Mouse (Mus musculus): Measurements from ENCODE around the gene Pip4k2b. TPM values are rescaled to one million over a fixed set of nuclear protein-coding genes. Genes with fewer than 3 reads are reported as not detected.

Pip4k2b gene
- polyA plus RNA-seq, 1 experiment from 2014 or later: 4.7 TPM

DNA sequence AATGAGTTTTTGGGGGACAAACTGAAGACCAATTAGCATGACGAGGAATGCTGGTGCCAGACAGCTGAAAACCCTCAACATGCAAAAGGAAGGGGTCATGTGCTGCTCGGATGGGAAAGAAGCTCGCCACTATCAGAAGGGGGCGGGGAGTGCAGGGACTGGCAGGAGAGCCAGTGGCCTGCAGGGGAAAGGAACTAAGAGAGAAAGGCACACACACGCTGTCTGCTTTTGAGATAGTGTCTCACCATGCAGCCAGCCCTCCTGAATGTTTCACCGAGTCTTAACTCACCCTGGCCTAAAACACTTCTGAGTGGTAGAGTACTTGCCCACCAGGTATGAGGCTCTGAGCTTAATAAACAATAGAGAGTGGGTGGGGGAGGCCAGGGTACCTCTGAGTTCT lies 14.4 kb upstream of the Pip4k2b start:
- H3K4me3 ChIP-seq (replicated peaks; ENCODE audit: low read length): no peak overlapping the region
- no peaks in the 10 kb centered on the region for H3K9me3 ChIP-seq (ENCODE audit: control insufficient read depth, low read length)
- 88% methylated on average over 6 of the region's 6 CpGs for WGBS
- H3K27ac ChIP-seq (ENCODE audit: low read length): no peak overlapping the region
- no peak for ATAC-seq
- no peaks in the 10 kb centered on the region for H3K4me1 ChIP-seq (replicated peaks; ENCODE audit: control insufficient read depth, insufficient read depth, low read length)
- H3K36me3 ChIP-seq (ENCODE audit: control insufficient read depth, insufficient read depth): peaks cover 23% of the 10 kb centered on the region; the same call in 1 of the 2 replicates
- H3K27me3 ChIP-seq (replicated peaks; ENCODE audit: control insufficient read depth, insufficient read depth, low read length): no peaks in the 10 kb centered on the region
- no peak overlapping the region for H3K4me2 ChIP-seq (ENCODE audit: low read length)
- H3K9ac ChIP-seq (replicated peaks; ENCODE audit: low read depth, low read length): no peak overlapping the region

DNA sequence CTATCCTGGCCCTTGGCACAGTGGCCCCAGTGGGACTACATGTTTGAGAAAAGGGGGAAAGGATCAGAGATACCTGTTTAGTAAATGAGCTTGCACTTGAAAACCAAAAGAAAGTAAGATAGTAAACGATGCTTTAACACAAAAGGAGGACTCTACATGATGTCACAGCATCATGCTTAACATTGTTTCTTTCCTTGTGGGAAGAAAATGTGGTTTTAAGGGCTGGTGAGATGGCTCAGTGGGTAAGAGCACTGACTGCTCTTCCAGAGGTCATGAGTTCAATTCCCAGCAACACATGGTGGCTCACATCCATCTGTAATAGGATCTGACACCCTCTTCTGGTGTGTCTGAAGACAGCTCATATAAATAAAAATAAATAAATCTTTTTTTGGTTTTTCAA lies 13.6 kb upstream of the Pip4k2b start:
- Histone ChIP-seq H3K9me3 (ENCODE audit: control insufficient read depth, low read length) (no peaks in the 10 kb centered on the region), H3K27me3 (replicated peaks; ENCODE audit: control insufficient read depth, insufficient read depth, low read length) (no peaks in the 10 kb centered on the region), H3K27ac (ENCODE audit: low read length) (no peak overlapping the region), H3K4me1 (replicated peaks; ENCODE audit: control insufficient read depth, insufficient read depth, low read length) (no peaks in the 10 kb centered on the region), H3K4me3 (replicated peaks; ENCODE audit: low read length) (no peak overlapping the region), H3K36me3 (ENCODE audit: control insufficient read depth, insufficient read depth) (peaks cover 28% of the 10 kb centered on the region), H3K9ac (replicated peaks; ENCODE audit: low read depth, low read length) (no peak overlapping the region), H3K4me2 (ENCODE audit: low read length) (no peak overlapping the region)
- no peak for ATAC-seq
- 90% methylated on average over 1 of the region's 1 CpGs for WGBS

DNA sequence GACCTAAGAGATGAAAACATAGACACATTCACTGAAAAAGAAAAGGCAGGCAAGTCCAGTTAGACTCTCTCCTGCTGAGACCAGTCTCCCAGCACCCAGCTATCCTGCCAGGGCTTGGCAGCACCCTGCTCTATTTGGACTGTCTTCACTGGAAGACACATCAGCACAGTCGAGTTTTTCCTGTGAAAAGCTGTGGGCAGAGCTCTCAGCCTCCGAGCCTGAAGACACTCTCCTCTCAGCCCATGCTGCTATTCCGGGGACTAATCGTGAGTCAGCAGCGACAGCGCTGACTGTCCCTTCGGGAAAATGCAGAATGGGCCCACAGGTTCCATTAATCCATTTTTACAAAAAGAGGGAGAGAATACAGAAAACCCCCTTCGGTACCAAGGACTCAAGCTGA lies 8.8 kb upstream of the Pip4k2b start:
- H3K9ac ChIP-seq (replicated peaks; ENCODE audit: low read depth, low read length): no peak overlapping the region
- WGBS: 90% methylated on average over 8 of the region's 8 CpGs
- no peak for ATAC-seq
- no peaks in the 10 kb centered on the region for H3K27me3 ChIP-seq (replicated peaks; ENCODE audit: control insufficient read depth, insufficient read depth, low read length)
- H3K27ac ChIP-seq (ENCODE audit: low read length): no peak overlapping the region
- H3K4me2 ChIP-seq (ENCODE audit: low read length): no peak overlapping the region
- peaks cover 43% of the 10 kb centered on the region for H3K36me3 ChIP-seq (ENCODE audit: control insufficient read depth, insufficient read depth)
- H3K9me3 ChIP-seq (ENCODE audit: control insufficient read depth, low read length): no peaks in the 10 kb centered on the region
- no peaks in the 10 kb centered on the region for H3K4me1 ChIP-seq (replicated peaks; ENCODE audit: control insufficient read depth, insufficient read depth, low read length)
- no peak overlapping the region for H3K4me3 ChIP-seq (replicated peaks; ENCODE audit: low read length)

DNA sequence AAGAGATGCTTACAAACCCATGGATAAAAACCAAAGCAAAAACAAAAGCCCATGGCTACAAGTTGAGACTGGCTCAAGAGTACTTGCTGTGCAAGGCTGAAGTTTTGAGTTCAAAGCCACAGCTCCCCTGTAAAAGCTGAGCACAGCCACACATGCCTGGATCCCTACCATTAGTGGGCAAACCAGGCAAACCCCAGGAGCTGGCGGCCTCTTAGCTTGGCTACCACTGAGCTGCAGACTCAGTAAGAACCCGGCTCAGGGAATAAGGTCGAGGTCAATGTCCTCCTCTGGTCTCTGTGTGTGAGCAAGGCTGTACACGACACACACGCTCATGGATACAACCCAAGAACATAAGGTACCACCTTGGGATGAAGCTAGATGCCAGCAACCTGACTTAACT lies 4.0 kb upstream of the Pip4k2b start:
- no peaks in the 10 kb centered on the region for H3K9me3 ChIP-seq (ENCODE audit: control insufficient read depth, low read length)
- 91% methylated on average over 5 of the region's 5 CpGs for WGBS
- no peak overlapping the region for H3K9ac ChIP-seq (replicated peaks; ENCODE audit: low read depth, low read length)
- ATAC-seq: no peak
- H3K27ac ChIP-seq (ENCODE audit: low read length): no peak overlapping the region
- peaks cover 2% of the 10 kb centered on the region for H3K4me1 ChIP-seq (replicated peaks; ENCODE audit: control insufficient read depth, insufficient read depth, low read length)
- H3K4me2 ChIP-seq (ENCODE audit: low read length): no peak overlapping the region
- H3K4me3 ChIP-seq (replicated peaks; ENCODE audit: low read length): no peak overlapping the region
- H3K36me3 ChIP-seq (ENCODE audit: control insufficient read depth, insufficient read depth): peaks cover 37% of the 10 kb centered on the region
- H3K27me3 ChIP-seq (replicated peaks; ENCODE audit: control insufficient read depth, insufficient read depth, low read length): no peaks in the 10 kb centered on the region

DNA sequence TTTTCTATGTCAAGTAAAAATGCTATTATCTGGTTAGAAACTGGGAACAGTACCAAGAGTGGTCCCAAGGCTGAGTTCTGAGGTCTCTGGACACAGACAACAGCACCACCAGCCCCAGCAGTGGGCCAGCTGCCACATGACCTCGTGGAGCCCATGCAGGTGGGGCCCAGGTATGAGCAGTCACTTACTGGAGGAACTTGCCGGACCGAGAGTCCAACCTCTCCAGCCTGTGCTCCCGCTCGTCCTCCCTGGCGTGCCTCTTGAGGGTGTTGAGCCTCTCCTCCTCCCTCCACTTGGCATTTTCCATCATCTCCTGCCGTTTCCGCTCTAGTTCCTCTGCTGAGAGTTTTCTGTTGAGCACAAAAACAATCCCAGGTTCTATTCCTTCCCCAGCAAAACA lies 3.3 kb upstream of the Pip4k2b start:
- Histone ChIP-seq H3K9ac (replicated peaks; ENCODE audit: low read depth, low read length) (no peak overlapping the region), H3K27me3 (replicated peaks; ENCODE audit: control insufficient read depth, insufficient read depth, low read length) (no peaks in the 10 kb centered on the region), H3K4me1 (replicated peaks; ENCODE audit: control insufficient read depth, insufficient read depth, low read length) (peaks cover 9% of the 10 kb centered on the region), H3K9me3 (ENCODE audit: control insufficient read depth, low read length) (no peaks in the 10 kb centered on the region), H3K4me3 (replicated peaks; ENCODE audit: low read length) (no peak overlapping the region), H3K36me3 (ENCODE audit: control insufficient read depth, insufficient read depth) (peaks cover 30% of the 10 kb centered on the region), H3K4me2 (ENCODE audit: low read length) (no peak overlapping the region), H3K27ac (ENCODE audit: low read length) (no peak overlapping the region)
- 92% methylated on average over 8 of the region's 8 CpGs for WGBS
- no peak for ATAC-seq

DNA sequence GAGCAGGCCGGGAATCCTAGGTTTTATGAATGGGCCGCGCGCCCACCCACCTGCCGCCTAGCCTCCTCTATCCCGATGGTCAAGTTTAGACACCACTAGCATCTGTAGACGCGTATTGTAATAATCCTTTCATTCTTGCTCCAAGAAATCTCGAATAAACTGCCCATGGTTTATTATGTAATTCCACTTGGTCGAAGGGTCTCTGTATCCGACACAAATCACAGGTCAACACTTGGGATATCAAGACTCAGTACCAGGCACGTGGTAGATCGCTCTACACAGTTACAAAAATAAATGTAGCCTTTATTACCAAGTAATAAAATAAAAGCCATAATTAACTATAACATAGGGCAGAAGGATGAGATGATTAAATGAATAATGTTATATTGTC lies 822 bp upstream of the Pip4k2b start:
- Histone ChIP-seq H3K9ac (replicated peaks; ENCODE audit: low read depth, low read length) (peak overlapping the region; percentile 78), H3K27me3 (replicated peaks; ENCODE audit: control insufficient read depth, insufficient read depth, low read length) (no peaks in the 10 kb centered on the region), H3K4me3 (replicated peaks; ENCODE audit: low read length) (peak overlapping the region; percentile 83), H3K4me2 (ENCODE audit: low read length) (peak overlapping the region; percentile 46), H3K36me3 (ENCODE audit: control insufficient read depth, insufficient read depth) (peaks cover 19% of the 10 kb centered on the region), H3K9me3 (ENCODE audit: control insufficient read depth, low read length) (no peaks in the 10 kb centered on the region), H3K4me1 (replicated peaks; ENCODE audit: control insufficient read depth, insufficient read depth, low read length) (peaks cover 17% of the 10 kb centered on the region), H3K27ac (ENCODE audit: low read length) (peak overlapping the region; percentile 16; the same call in 1 of the 2 replicates)
- WGBS: 10% methylated on average over 13 of the region's 13 CpGs
- ATAC-seq: no peak

DNA sequence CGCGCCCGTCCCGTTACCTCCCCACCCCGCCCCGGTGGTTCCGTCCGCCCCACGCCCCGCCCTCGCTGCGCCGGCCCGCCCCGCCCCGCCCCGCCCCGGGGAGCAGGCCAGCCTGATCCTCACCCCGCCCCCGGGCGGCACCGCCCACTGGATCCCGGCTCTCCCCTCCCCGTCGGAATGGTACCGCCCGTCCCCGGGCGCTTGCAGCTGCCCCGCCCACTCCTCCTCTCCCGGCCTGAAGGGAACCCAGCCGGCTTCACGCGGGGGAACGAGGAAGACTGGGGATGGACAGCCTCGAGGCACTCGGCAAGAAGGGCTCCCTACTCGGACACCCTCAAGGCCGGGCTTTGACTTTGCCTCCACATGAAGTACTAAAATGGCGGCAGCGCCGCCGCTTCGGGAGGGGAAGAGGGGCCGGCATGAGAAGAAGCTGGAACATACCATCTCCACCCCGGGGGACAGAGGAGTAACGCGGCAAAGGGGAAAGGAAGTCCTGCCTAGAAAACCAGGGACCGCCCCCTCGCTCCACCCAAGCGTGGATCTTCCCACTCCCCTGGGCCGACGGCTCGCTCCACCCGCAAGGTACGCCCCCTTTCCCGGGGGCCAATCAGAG lies 320 bp upstream of the Pip4k2b start:
- Histone ChIP-seq H3K27ac (ENCODE audit: low read length) (peak overlapping the region; percentile 98), H3K4me2 (ENCODE audit: low read length) (peak overlapping the region; percentile 46), H3K36me3 (ENCODE audit: control insufficient read depth, insufficient read depth) (peaks cover 15% of the 10 kb centered on the region), H3K4me1 (replicated peaks; ENCODE audit: control insufficient read depth, insufficient read depth, low read length) (peaks cover 19% of the 10 kb centered on the region), H3K4me3 (replicated peaks; ENCODE audit: low read length) (peak overlapping the region; percentile 83), H3K9ac (replicated peaks; ENCODE audit: low read depth, low read length) (peak overlapping the region; percentile 87), H3K27me3 (replicated peaks; ENCODE audit: control insufficient read depth, insufficient read depth, low read length) (no peaks in the 10 kb centered on the region), H3K9me3 (ENCODE audit: control insufficient read depth, low read length) (no peaks in the 10 kb centered on the region)
- under 1% methylated on average over 49 of the region's 57 CpGs for WGBS
- ATAC-seq: peak; percentile 98

DNA sequence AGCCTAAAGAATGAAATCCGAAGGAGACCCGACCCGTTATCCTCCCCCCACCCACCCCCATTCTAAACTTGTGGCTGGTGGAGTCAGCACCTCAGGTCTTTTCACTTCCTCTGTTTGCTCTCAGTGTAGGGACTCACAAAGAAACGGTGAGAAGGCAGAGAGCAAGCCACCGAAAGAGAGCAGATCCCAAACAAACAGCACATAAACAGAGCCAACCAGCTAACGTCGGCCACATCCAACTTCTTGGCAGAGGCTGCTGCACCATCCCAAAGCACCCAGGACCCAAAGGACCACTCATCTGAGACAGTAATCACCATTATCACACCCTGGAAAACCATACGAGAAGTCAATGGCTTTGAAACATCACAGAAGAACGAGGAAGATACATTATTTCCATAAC lies 1.1 kb downstream of the Pip4k2b start:
- 32% methylated on average over 9 of the region's 9 CpGs for WGBS

GRCm38 (mm10) chr11:97742591-97742990 lies 1.9 kb downstream of the Pip4k2b start:
- H3K4me2 ChIP-seq (ENCODE audit: low read length): peak overlapping the region; percentile 72
- H3K9me3 ChIP-seq (ENCODE audit: control insufficient read depth, low read length): no peaks in the 10 kb centered on the region
- H3K4me1 ChIP-seq (replicated peaks; ENCODE audit: control insufficient read depth, insufficient read depth, low read length): peaks cover 19% of the 10 kb centered on the region
- ATAC-seq: no peak
- peak overlapping the region; percentile 83 for H3K4me3 ChIP-seq (replicated peaks; ENCODE audit: low read length)
- peaks cover 10% of the 10 kb centered on the region for H3K36me3 ChIP-seq (ENCODE audit: control insufficient read depth, insufficient read depth)
- H3K27me3 ChIP-seq (replicated peaks; ENCODE audit: control insufficient read depth, insufficient read depth, low read length): no peaks in the 10 kb centered on the region
- H3K27ac ChIP-seq (ENCODE audit: low read length): no peak overlapping the region
- WGBS: 73% methylated on average over 9 of the region's 9 CpGs
- H3K9ac ChIP-seq (replicated peaks; ENCODE audit: low read depth, low read length): no peak overlapping the region

More for the DNA sequence above, 1.1 kb downstream of the Pip4k2b start:
- no peaks in the 10 kb centered on the region for H3K27me3 ChIP-seq (replicated peaks; ENCODE audit: control insufficient read depth, insufficient read depth, low read length)
- peak overlapping the region; percentile 72 for H3K4me2 ChIP-seq (ENCODE audit: low read length)
- peak overlapping the region; percentile 87 for H3K9ac ChIP-seq (replicated peaks; ENCODE audit: low read depth, low read length)
- peak overlapping the region; percentile 83 for H3K4me3 ChIP-seq (replicated peaks; ENCODE audit: low read length)
- no peak overlapping the region for H3K27ac ChIP-seq (ENCODE audit: low read length)
- peaks cover 13% of the 10 kb centered on the region for H3K36me3 ChIP-seq (ENCODE audit: control insufficient read depth, insufficient read depth)
- no peaks in the 10 kb centered on the region for H3K9me3 ChIP-seq (ENCODE audit: control insufficient read depth, low read length)
- H3K4me1 ChIP-seq (replicated peaks; ENCODE audit: control insufficient read depth, insufficient read depth, low read length): peaks cover 19% of the 10 kb centered on the region
- no peak for ATAC-seq

- H3K36me3 ChIP-seq (ENCODE audit: control insufficient read depth, insufficient read depth): peaks cover 9% of the 10 kb centered on the region; the same call in 1 of the 2 replicates
- H3K4me3 ChIP-seq (replicated peaks; ENCODE audit: low read length): no peak overlapping the region
- H3K9me3 ChIP-seq (ENCODE audit: control insufficient read depth, low read length): no peaks in the 10 kb centered on the region
- 0 out of 2 replicates have a peak overlapping the region, but pooled peaks have one; percentile 72 for H3K4me2 ChIP-seq (ENCODE audit: low read length)
- H3K27ac ChIP-seq (ENCODE audit: low read length): no peak overlapping the region
- H3K9ac ChIP-seq (replicated peaks; ENCODE audit: low read depth, low read length): no peak overlapping the region
- H3K27me3 ChIP-seq (replicated peaks; ENCODE audit: control insufficient read depth, insufficient read depth, low read length): no peaks in the 10 kb centered on the region
- no peak for ATAC-seq
- WGBS: 92% methylated on average over 5 of the region's 5 CpGs
- H3K4me1 ChIP-seq (replicated peaks; ENCODE audit: control insufficient read depth, insufficient read depth, low read length): peaks cover 19% of the 10 kb centered on the region
Observed at GRCm38 (mm10) chr11:97742157-97742556, 2.3 kb downstream of the Pip4k2b start.

Data from forebrain, embryonic 16.5 days (tissue).